In genomic region chr2:93355845-93356244, GRCm38 (mm10) we compare ENCODE assay signal across 20 mouse cellular contexts. TPM values are rescaled to one million over a fixed set of nuclear protein-coding genes. Genes with fewer than 3 reads are reported as not detected.
DNase-seq lines count a peak whose midpoint lies in the region; ATAC-seq lines count a peak whose summit lies in the region.
"Had no signal": no experiment of that assay in that cellular context is flagged by ENCODE, and none has a peak within 500 bp of the region (broad histone marks: within the 10 kb centered on the region; RNA-seq: fewer than 3 reads in every experiment).

No protein-coding gene starts in this region.

- H3K27ac ChIP-seq in heart, embryonic 10.5 days: peak overlapping the region; percentile 36; the same call in 1 of the 2 replicates
- peak overlapping the region; percentile 93 for H3K27ac ChIP-seq in liver, embryonic 13.5 days
- H3K27ac ChIP-seq in forebrain, embryonic 12.5 days: 0 out of 2 replicates have a peak overlapping the region, but pooled peaks have one; percentile 31
- H3K27ac ChIP-seq in limb, embryonic 10.5 days: 0 out of 2 replicates have a peak overlapping the region, but pooled peaks have one; percentile 33
- H3K27ac ChIP-seq: limb, embryonic 15.5 days had no signal

- H3K27me3 ChIP-seq in heart, embryonic 10.5 days (ENCODE audit: insufficient read depth, poor library complexity, severe bottlenecking): no peaks in the 10 kb centered on the region; the same call in 1 of the 2 replicates
- H3K27me3 ChIP-seq in liver, embryonic 13.5 days: no peaks in the 10 kb centered on the region
- peaks cover 16% of the 10 kb centered on the region; the same call in 1 of the 2 replicates for H3K27me3 ChIP-seq in forebrain, embryonic 12.5 days
- H3K27me3 ChIP-seq in limb, embryonic 10.5 days (ENCODE audit: low read depth, poor library complexity, severe bottlenecking): no peaks in the 10 kb centered on the region
- H3K27me3 ChIP-seq: intestine, embryonic 15.5 days; limb, embryonic 15.5 days had no signal

- 72% methylated on average over 7 of the region's 7 CpGs for WGBS in heart, embryonic 10.5 days
- 81% methylated on average over 7 of the region's 7 CpGs for WGBS in liver, embryonic 13.5 days (ENCODE audit: insufficient replicate concordance)
- WGBS in forebrain, embryonic 12.5 days: 23% methylated on average over 7 of the region's 7 CpGs
- WGBS in limb, embryonic 10.5 days: 81% methylated on average over 7 of the region's 7 CpGs

- no peaks in the 10 kb centered on the region for H3K36me3 ChIP-seq in heart, embryonic 10.5 days
- no peaks in the 10 kb centered on the region for H3K36me3 ChIP-seq in liver, embryonic 13.5 days
- no peaks in the 10 kb centered on the region for H3K36me3 ChIP-seq in forebrain, embryonic 12.5 days (replicated peaks)
- no peaks in the 10 kb centered on the region for H3K36me3 ChIP-seq in limb, embryonic 10.5 days
- H3K36me3 ChIP-seq: intestine, embryonic 15.5 days; limb, embryonic 15.5 days had no signal

- H3K4me3 ChIP-seq in heart, embryonic 10.5 days: no peak overlapping the region
- H3K4me3 ChIP-seq in liver, embryonic 13.5 days (replicated peaks): no peak overlapping the region
- H3K4me3 ChIP-seq in forebrain, embryonic 12.5 days (replicated peaks): no peak overlapping the region
- no peak overlapping the region for H3K4me3 ChIP-seq in limb, embryonic 10.5 days
- H3K4me3 ChIP-seq: intestine, embryonic 15.5 days; limb, embryonic 15.5 days had no signal

- H3K9me3 ChIP-seq in heart, embryonic 10.5 days: no peaks in the 10 kb centered on the region
- H3K9me3 ChIP-seq in liver, embryonic 13.5 days (replicated peaks): no peaks in the 10 kb centered on the region
- H3K9me3 ChIP-seq in forebrain, embryonic 12.5 days: no peaks in the 10 kb centered on the region
- H3K9me3 ChIP-seq in limb, embryonic 10.5 days (replicated peaks): no peaks in the 10 kb centered on the region
- H3K9me3 ChIP-seq: intestine, embryonic 15.5 days; limb, embryonic 15.5 days had no signal

- ATAC-seq in liver, embryonic 13.5 days (ENCODE audit: low read depth): no peak
- no peak for ATAC-seq in forebrain, embryonic 12.5 days (ENCODE audit: low FRiP score)
- ATAC-seq: intestine, embryonic 15.5 days had no signal

- intact Hi-C loops in heart, postnatal 36 days (cut with DNase I): no loop called here

- no peak for DNase-seq in heart, embryonic 10.5 days (ENCODE audit: low spot score)
- no peak for DNase-seq in heart, postnatal 36 days
- DNase-seq in liver, embryonic 13.5 days: no peak
- no peak for DNase-seq in liver
- no peak for DNase-seq in limb, embryonic 10.5 days (ENCODE audit: low spot score)
- no peak for DNase-seq in thymus, adult 18-20 months
- DNase-seq: adrenal gland, postnatal 25 days; cerebellum, adult 2 months; cerebellum, postnatal 36 days; gastrocnemius, postnatal 14 days; heart, adult 18-20 months; kidney, adult 9 months; kidney, postnatal 25 days; lung, embryonic 14.5 days; lung, postnatal 36 days; right cerebral cortex, postnatal 25 days had no signal

- no peak overlapping the region for H3K9ac ChIP-seq in liver, embryonic 13.5 days
- no peak overlapping the region for H3K9ac ChIP-seq in forebrain, embryonic 12.5 days
- H3K9ac ChIP-seq: intestine, embryonic 15.5 days; limb, embryonic 15.5 days; lung, embryonic 14.5 days had no signal

- peaks cover 61% of the 10 kb centered on the region for H3K4me1 ChIP-seq in heart, embryonic 10.5 days
- H3K4me1 ChIP-seq in liver, embryonic 13.5 days (replicated peaks): peaks cover 94% of the 10 kb centered on the region
- peaks cover 17% of the 10 kb centered on the region for H3K4me1 ChIP-seq in forebrain, embryonic 12.5 days
- peaks cover 30% of the 10 kb centered on the region for H3K4me1 ChIP-seq in limb, embryonic 10.5 days

- H3K4me2 ChIP-seq in liver, embryonic 13.5 days: no peak overlapping the region
- H3K4me2 ChIP-seq in forebrain, embryonic 12.5 days: no peak overlapping the region
- H3K4me2 ChIP-seq: intestine, embryonic 15.5 days; limb, embryonic 15.5 days; lung, embryonic 14.5 days had no signal

RNA-seq across cellular contexts. Expression of gene Tspan18, which starts 21.5 kb away (rescaled TPM):
- polyA plus RNA-seq in heart, embryonic 10.5 days (2016; fragmentation: Nextera tagmentation; extraction: Ambion mirVana): 64.2 and 67.0 TPM in 2 replicates
- 10 to 100 TPM; 12.4 to 16.2 TPM for total RNA-seq in heart, postnatal 36 days (2021)
- polyA plus RNA-seq in liver, embryonic 13.5 days (2015; fragmentation: Nextera tagmentation; extraction: Ambion mirVana): 3.7 and 3.9 TPM in 2 replicates
- 31.2 and 32.5 TPM in 2 replicates for polyA plus RNA-seq in forebrain, embryonic 12.5 days (2016; fragmentation: Nextera tagmentation; extraction: Ambion mirVana)
- 9.9 and 13.4 TPM in 2 replicates for polyA plus RNA-seq in limb, embryonic 10.5 days (2016; fragmentation: Nextera tagmentation; extraction: Ambion mirVana)
- total RNA-seq: hematopoietic stem cell, adult 5-6 weeks had no signal

Comparison
In these comparisons a context has a peak if more than half of its experiments do, and no peak if none do; other contexts are left out.
1. H3K27ac ChIP-seq: peak in every context shown above with its lines; median percentile 93 in liver, embryonic 13.5 days; 36 in heart, embryonic 10.5 days; 33 in limb, embryonic 10.5 days; 31 in forebrain, embryonic 12.5 days.